Mouse (Mus musculus): ENCODE data around the gene Capn8.
A peak's percentile ranks its signal among the peaks of the same experiment; 100 is the strongest.

The Capn8 gene

DNA sequence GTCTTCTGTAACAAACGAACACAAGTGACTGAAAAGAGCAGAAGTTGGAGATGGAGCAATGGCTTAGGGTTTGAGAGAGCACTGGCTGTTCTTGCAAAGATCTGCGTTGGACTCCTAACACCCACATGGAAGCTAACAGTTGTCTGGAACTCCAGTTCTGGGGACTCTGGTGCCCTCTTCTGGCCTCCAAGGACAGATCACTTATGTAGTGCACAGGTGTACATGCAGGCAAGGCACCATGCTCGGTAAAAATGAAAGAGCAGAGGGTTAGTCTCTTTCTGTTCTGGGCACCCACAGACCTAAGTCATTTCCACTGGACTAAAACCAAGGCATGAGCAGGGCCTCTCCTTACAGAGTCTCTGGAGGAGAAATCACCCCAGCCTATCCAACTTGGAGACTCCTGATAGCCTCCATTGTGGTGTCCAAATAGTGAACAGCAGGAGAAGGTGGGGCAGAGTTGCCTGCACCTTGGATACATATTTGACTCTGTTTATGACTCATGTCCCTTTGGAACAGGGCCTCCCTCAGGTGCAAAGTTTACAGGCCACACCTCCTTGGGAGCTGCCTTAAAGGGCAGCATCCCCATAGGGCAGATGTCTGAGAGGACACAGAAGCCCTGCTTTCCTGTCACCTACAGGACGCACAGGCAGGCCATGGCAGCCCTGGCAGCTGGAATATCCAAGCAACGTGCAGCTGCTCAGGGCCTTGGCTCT, at the start of gene Capn8:
TSS of gene Capn8 (plus strand) at position 600 of the 713 bp plus-strand sequence.
- no peak for DNase-seq (ENCODE audit: low spot score in 2 of 2)

DNA sequence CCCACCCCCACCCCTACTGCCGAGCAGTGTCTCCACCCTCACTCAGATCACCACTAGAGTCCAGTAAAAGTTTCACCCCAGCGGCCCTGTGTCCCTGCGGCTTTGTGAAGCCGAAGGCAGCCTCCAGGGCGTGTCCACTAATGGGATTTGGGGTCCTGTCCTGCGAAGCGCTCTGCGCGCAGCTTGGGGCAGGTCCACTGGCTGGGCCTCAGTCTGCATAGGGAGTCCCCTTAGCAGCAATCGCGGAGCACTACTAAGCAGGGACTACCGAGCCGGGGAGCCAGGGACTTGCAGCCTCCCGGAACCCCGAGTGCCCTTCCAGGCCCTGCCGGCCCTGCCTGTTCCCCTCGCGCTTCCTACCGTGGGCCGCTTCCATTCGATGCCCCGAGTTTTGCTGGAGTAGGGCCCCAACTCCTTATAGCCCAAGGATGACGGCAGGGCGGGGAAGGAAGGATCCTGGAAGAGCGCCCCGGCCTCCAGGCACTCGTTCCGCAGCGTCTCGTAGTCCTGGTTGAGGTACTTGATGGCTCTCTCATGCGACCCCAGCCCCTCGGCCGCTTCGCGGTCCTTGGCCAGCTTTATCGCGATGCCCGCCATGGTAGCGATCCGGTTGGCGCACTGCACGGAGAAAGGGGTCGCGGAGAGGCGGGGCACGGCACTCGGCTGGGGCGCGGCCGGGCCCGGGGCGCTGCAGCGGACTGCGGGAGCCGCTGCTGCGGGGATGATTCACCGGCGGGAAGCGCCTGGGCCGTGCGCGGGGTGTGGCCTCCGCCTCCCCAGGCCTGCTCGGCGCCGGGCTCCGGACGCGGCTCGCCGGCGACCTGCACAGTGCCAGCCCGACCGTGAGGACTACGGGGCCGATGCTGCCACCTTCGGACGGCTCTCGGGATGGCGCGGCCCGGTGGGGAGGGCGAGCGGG, 47.8 kb upstream of the Capn8 start, which contains the start of gene Capn2:
TSS of gene Capn2 (minus strand) at position 851 of the 919 bp plus-strand sequence.
- DNase-seq (ENCODE audit: low spot score in 2 of 2), result peak; percentile 79

DNA sequence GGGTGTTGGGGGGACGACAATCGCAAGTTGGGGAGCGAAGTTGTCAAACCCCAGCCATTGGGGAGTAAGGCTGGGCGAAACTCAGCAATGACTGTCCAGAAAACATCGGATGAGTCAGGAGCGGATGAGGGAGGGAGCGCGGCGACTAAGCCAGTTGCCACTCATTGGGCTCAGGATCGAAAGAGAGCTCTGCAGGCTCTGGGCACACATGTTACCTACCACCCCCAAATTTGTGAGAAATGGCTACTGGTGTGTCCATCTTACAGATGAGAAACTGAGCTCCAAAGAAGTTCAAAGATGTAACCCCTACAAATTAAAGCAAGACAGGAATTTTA, 47.2 kb upstream of the Capn8 start:
- no peak for DNase-seq (ENCODE audit: low spot score in 2 of 2)

DNA sequence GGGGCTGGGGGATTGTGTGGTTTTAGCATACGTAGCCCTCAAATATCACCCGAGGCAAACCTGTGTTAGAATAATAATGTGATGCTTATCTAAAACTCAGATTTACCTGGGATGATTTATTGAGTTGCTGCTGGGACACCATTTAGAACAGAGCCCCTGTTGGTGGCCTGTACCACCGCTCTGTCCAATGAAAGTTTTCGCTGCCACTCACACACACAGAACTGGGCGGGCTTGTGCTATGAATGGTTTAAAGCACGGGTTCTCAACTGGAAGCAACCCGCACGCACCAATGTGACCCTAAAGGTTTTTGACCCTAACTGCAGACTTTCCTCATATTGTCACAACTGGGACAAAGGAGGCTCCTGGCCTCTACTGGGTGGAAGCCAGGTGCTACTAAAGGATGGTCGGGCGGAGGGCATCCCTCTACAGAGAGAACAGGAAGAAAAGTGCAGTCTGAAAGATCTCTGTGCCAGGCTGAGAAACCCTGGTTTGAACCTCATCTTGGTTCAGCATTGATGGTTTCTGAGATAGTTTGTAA, 46.6 kb upstream of the Capn8 start:
- DNase-seq (ENCODE audit: low spot score in 2 of 2), result no peak

DNA sequence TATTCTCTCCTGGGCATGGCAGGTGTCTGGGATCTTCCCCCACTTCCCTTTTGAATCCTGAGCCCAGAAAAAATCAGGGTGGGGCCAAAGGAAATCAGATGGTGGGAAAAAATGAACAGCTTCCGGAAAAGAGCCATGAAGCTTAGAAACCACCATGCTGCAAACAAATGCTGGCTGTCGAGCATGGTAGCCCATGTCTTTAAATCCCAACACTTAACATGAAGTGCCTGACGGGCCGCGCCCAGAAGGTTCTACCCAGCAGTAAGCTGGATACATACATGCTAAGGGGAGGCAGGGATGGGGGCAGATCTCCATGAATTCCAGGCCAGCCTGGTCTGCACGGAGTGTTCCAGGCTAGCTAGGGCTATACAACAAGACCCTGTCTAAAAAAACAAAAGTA, 46.0 kb upstream of the Capn8 start:
- no peak for DNase-seq (ENCODE audit: low spot score in 2 of 2)

DNA sequence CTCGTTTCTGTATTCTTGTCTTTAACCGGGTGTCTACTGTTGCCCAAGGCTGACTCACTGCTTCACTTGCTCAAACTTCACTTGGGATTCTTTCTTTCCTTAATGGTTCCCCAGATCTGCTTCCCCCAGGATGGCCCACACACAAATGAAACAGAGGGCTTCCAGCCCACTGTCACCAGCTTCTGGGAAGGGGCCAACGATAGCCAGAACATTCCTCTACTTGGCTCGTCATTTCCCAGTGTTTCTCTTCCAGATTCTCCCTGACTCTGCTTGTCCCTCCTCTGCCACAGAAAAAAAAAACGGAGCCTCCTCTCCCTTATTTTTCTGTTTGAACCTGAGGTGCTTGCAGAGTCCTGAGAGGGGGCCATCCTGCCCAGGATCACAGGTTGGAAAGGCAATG, 45.5 kb upstream of the Capn8 start:
- DNase-seq (ENCODE audit: low spot score in 2 of 2), result no peak

DNA sequence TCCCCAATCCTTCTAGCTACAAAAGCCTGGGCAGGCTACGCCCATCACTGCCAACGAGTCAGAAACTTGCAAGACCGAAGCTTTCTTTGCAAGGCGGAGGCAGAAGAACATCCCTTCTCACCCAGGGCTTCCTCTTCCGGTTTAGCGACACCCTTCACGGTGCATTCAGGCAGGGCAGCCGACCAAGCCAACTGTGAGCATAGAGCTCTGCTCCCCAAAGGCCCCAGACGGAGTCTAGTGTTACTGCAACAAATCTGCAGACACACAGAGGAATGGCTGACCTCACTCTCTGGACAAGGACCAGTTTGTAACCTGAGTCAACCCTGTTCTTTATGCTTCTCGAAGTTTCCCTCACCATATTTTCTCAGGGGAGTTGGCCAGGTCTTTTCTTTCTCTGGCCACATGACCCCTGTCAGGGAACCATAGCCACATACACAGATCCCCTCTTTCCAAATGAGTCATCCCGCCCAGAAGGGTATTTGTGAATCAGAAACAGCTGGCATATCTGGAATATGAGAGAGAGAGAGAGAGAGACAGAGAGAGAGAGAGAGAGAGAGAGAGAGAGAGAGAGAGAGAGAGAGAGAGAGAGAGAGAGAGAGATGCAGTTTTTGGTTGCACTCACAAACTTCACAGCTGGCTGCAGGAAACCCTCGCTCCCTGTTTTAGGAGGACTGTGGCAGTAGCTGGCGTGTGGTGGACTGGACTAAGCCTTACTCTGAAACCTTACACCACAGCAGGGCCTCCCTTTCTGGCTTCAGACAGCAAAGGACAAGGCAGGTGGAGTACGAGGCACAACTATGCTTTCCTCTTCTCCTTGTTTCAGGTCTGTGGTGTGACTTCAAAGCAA, 44.5 kb upstream of the Capn8 start:
- DNase-seq (ENCODE audit: low spot score in 2 of 2), result peak; percentile 69 to 75

DNA sequence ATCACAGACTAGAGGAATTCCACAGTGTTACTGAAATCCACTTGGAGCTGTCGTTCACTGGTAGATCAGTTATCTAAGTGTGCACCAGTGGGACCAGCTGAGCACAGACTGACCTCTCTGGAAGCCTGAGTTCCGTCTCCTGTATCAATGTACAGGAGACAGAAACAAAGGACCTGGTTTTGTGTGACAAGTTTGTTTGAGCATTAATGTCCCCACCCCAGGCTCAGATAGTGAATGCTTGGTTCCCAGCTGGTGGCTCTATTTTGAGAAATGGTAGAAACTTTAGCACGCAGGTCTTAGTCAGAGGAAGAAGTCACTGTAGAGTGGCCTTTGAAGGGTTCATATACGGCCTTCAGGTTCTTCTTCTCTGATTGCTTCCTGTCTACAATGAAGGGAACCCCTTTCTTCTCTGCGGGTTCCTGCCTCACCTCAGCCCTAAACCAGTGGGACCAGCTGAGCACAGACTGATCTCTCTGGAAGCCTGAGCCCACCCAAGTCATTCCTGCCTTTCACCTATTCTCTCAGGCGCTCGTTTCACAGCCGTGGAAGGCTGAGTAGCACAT, 43.8 kb upstream of the Capn8 start:
- no peak for DNase-seq (ENCODE audit: low spot score in 2 of 2)

DNA sequence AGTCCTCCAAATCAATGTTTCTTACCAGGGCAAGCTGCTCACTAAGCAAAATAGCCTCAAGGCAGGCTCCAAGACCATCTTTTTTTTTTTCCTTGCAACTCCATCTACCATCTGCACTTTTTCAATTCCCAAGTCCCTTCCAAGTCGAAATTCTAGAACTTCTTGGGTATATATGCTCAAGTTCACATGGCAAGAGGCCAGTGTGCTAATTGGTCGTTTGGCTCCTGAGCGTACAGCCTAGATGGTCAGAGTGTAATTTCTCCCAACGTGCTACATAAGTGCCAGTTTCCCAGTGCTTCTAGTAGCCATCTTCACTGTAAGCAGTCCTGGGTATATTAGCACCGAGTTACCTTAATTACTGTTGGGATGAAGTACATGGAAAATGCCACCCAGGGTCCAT, 41.8 kb upstream of the Capn8 start:
- no peak for DNase-seq (ENCODE audit: low spot score in 2 of 2)

DNA sequence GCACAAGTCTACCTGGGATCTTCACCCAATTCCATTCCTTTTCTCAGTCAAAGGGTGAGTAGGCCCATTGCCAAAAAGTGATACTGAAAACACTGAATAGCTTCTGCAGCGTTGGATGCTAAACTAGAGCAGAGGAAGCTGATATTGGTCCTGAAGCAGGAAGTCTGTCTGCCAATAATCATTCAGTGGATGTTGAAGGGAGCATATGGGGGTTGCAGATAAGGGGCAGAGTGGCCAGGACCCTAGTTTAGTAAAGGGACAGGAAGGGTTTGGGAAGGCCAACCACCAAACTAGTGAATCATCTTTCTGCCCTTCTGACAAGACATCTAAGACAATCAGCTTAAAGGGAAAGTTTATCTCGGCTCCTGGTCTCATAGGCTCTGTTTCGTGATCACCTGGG, 41.1 kb upstream of the Capn8 start:
- no peak for DNase-seq (ENCODE audit: low spot score in 2 of 2)

DNA sequence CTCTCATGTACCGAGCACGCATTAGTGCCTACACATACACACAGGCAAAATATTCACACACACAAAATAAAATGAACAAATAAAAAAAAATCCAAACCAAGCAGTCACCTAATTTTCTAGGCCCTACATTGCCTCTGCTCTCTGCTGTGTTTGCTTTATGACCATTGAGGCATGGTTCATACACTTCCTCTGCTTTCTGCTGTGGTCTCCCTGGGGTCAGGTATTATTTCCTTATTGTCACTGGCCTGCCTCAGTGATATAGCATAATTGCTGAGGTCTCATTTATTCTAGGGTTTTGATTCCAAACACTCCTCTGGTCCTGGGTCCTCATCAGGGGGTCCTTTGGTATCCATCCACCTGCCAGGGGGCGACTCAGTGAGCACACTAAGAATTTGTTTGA, 39.2 kb upstream of the Capn8 start:
- no peak for DNase-seq (ENCODE audit: low spot score in 2 of 2)

DNA sequence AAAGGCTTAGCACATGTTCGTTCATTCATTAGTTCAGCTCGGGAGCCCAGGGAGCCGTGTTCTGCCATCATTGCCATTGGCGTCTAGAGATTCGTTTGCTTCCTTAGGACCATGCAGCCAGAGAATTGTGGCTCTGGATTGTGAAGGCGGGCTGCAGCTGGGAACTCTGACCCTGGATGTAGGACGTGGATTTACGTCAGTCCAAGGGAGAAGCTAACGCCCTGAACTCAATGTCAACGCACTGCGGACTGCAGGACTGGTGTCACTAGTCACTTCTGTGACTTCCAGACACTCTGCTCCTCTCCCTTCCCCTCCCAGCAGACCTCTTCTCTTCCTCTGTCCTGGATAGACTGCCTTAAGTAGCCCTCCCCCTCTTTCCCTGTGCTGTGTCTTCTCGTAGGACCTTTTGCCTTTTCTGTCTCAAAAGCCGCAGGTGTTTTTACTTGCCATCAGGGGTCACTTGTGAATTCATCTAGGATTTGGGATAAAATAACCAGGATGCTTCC, 37.5 kb upstream of the Capn8 start:
- no peak for DNase-seq (ENCODE audit: low spot score in 2 of 2)

DNA sequence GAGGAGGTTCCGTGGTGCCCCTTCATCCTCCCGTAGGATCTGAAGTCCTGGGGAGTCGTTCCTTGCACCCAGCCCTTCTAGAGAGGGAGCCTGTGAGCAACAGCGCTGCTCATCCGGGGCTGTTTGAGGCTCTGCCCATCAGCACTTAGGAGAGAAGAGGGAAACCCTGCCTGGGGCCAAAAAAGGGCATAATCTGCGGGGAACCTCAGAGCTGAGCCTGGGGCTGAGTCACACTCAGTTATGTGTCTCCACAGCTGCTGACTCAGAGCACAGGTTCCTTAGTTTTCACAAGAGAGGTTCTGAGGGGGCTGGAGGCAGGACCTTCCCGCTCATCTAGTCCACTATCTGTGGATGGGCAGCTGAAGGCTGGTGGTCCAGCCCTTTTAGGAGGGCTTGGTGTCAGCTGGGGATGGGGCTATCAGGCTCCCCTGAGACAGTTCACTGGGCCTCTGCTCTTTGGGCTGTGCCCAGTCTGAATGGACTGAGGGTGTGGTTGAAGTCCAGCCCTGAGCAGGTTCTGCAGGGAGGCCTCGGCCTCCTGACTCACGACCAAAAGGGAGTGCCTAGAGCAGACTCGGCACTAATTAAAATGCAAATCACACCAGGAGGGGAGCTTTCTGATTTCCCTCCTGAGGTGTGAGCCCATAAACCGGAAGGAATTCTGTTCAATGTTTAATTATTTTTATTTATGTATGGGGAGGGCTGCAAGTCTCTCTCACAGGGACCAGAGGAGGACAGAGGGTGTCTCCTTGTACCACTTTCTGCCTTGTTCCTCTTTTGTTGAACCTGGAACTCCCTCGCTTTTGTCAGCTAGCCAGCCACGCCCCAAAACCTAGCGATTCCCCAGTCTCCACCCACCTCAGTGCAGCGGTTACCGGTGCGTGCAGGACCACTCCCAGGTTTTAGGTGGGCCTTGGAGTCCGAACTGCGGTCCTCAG, 36.6 kb upstream of the Capn8 start:
- DNase-seq (ENCODE audit: low spot score in 2 of 2), result peak; percentile 51 to 65

DNA sequence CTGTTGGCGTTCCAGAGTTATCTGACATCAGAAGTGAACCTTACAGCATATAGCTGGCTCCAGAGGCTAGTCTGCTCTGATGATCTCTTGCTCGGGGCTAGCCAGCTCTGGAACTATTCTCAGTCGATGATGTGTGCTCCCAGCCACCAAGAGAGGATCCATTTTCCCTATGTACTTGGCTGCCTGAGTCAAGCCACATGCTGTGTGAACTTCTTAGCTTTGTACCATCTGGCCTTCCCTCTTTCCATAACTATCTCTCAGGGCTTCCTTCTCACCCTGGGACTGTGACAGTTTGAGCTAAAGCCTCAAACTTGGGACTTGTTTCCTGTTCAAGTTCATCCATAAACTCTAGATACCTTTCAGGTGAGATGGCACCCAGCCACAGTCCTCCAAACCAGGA, 31.2 kb upstream of the Capn8 start:
- no peak for DNase-seq (ENCODE audit: low spot score in 2 of 2)

DNA sequence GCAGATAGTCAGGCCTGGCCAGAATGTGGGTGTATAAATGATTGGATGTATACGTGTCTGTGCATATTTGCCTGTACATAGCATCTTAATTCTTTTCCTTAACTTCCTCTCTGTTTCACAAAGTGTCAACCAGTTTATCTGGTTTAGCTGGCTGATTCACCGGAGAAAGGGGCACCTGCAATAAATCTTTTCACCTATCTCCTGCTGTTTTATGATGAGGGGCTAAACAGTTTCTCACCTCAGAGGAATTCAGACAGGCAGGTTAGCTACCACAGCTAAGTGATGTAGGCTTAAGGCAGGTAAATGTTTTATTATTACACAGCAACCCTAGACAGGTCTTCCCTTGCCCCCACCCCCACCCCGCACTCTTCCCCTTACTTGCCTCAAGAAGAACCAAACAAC, 29.7 kb upstream of the Capn8 start:
- no peak for DNase-seq (ENCODE audit: low spot score in 2 of 2)

DNA sequence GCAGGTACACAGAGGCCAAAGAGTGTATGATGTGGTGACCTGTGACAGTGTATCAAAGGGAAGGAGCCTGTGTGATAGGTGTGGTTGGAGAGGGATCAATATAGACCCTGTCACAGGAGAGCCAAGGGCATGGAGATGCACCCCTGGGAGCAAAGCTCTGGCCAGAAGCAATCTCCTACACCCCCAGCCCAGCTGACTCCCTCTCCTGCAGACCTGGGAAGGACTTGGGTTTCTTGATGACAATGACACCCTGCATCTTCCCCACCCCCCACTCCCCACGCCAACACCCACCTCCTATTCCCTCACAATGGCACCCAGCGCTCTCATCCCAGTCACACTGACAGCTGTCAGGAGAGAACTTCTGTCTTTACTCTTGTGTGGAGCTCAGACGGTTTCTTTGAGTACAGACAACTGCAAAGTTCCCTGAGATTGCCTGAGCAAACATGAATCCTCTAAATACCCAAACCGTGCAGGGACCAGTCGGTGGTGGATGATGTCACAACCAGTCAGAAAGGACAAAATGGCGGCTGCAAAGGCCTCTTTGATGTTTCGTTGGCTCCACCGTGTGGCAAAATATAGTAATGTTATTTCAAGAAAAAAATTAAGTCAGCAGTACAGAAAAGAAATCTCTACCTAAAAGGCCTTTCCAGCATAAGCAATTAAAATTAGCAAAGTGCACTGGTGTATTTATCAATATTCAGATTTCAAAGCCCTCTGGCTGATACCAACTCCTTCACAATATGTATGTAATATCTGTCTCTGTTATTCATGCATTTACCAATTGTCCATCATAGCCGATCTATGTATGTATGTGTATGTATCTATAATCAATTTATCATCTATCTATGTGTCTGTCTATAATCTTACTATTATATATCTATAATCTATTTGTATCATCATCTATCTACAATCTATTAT, 25.5 kb upstream of the Capn8 start:
- peak; percentile 73 to 77 for DNase-seq (ENCODE audit: low spot score in 2 of 2)

DNA sequence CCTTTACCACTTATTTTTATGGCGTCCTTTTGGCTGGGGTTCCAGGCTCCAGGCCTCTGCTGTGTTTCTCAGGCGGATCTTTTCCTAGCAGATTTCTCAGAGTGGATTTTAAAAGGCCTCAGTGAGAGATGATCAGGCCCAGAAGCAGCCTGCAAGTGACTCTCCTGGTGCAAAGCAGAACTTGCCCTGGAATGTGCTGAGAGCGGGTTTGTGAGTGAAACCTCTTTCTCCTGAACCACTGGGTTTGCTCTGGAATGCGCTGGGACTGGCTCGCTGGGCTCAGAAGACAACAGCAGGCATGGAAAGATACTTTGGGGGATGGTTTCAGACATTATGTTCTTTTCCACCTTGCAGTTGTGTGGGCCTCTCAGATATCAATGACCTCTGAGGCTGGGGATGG, 22.7 kb upstream of the Capn8 start:
- DNase-seq (ENCODE audit: low spot score in 2 of 2), result no peak

DNA sequence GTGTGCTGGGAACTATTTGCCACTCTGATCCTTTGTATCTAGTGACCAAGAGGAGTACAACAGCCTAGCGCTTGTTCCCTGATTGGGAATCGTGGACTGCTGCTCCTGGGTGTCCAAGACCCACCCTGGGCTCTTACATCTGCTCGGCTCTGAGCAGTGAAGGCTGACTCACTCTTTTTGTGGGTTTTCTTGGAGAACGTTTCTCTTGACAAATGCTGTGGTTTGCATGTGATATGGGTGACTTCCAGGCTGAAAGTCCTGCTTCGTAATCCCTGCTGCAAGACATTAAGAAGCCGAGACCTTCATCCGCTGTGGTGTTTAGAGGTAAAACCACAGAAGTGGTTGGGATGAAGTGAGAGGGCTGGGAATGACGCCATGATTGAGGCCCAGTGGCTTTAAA, 21.7 kb upstream of the Capn8 start:
- DNase-seq (ENCODE audit: low spot score in 2 of 2), result no peak

DNA sequence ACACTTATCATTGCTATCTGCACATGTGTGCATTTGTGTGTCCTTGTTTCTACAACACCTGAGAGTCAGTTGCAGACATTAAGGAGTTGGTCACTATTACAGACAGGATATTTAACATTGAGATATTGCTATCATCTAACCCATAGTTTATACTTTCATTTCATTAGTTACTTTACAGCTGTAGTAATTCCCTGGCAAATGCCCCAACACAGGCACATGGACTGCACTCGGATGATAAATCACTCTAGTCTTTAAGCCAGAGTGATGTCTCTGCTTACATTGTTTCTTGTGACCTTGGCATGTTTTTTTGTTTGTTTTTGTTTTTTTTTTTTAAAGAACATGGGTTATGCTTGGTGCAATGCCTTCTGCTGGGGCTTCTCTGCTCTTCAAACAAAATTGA, 20.9 kb upstream of the Capn8 start:
- no peak for DNase-seq (ENCODE audit: low spot score in 2 of 2)

Data from natural killer cell, adult 2 months (primary cell).